Comparison of ENCODE assay signal across 10 mouse cellular contexts in the genomic region with DNA sequence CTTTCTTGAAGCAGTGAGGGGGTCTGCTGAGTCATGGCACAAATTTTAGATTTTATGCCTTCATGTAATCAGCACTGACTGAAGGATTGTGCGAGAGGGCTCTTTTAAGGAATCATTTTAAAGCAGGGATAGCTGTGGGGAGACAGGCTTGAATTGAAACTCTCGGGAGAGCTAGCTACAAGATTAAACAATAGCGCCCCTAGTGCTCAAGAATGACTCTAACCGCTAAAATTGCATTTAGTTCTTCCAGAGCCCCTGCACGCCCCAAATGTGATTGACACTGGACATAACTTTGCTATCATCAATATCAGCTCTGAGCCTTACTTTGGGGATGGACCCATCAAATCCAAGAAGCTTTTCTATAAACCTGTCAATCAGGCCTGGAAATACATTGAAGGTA.
DNase-seq lines count a peak whose midpoint lies in the region; ATAC-seq and TF ChIP-seq lines count a peak whose summit lies in the region.
"Had no signal": no experiment of that assay in that cellular context is flagged by ENCODE, and none has a peak within 500 bp of the region (broad histone marks: within the 10 kb centered on the region; RNA-seq: fewer than 3 reads in every experiment).

No protein-coding gene starts in this region.

- no peaks in the 10 kb centered on the region for H3K79me2 ChIP-seq in MEL (ENCODE audit: control insufficient read depth, insufficient read depth, low read length, poor library complexity)

- peak; percentile 10 to 46 (median 16); a peak in 3 of 6 replicates for TF ChIP-seq CTCF in MEL (IDR thresholded peaks at IDR 0.05 in 2 of 3, conservative IDR thresholded peaks at IDR 0.05 in 1 of 3; ENCODE audit: control insufficient read depth in 1 of 3, insufficient read depth in 1 of 3, low read depth in 2 of 3, low read length in 3 of 3, poor library complexity in 1 of 3, severe bottlenecking in 1 of 3)

- no peak for ATAC-seq in erythroid progenitor cell, adult 5-6 weeks (replicated peaks; ENCODE audit: low FRiP score, poor library complexity, severe bottlenecking)
- ATAC-seq: forebrain, embryonic 16.5 days had no signal

- TF ChIP-seq EP300 in MEL (IDR thresholded peaks at IDR 0.05; ENCODE audit: low read depth in 1 of 2, low read length in 2 of 2), result no peak

- TF ChIP-seq POLR2A in MEL (IDR thresholded peaks at IDR 0.05; ENCODE audit: control insufficient read depth in 1 of 2, insufficient read depth in 1 of 2, low read depth in 1 of 2, low read length in 2 of 2, poor library complexity in 1 of 2), result no peak

- DNase-seq in kidney, postnatal 10 days, result peak; percentile 17
- no peak for DNase-seq in kidney, adult 9 months
- peak; percentile 24 for DNase-seq in MEL (ENCODE audit: low read depth, low spot score)
- DNase-seq in c-Kit-positive CD71-negative TER-119-negative erythroid progenitor cells, embryonic 14.5 days (ENCODE audit: low read depth), result peak; percentile 6
- DNase-seq in lung, postnatal 25 days (ENCODE audit: low spot score), result peak; percentile 10
- no peak for DNase-seq in frontal cortex, postnatal 25 days (ENCODE audit: low spot score in 2 of 2)
- DNase-seq: adrenal gland, adult 8-10 months had no signal

- no peak overlapping the region for H3K27ac ChIP-seq in MEL (ENCODE audit: control insufficient read depth, low read depth, low read length)
- H3K27ac ChIP-seq: midbrain, embryonic 10.5 days had no signal

- no peak overlapping the region for H3K9ac ChIP-seq in MEL (ENCODE audit: control insufficient read depth, low read depth, low read length, poor library complexity, severe bottlenecking)

- H3K4me3 ChIP-seq in MEL (ENCODE audit: control insufficient read depth in 1 of 2, insufficient read depth in 1 of 2, low read depth in 2 of 2, low read length in 2 of 2), result no peak overlapping the region
- H3K4me3 ChIP-seq: midbrain, embryonic 10.5 days had no signal

- no peaks in the 10 kb centered on the region for H3K4me1 ChIP-seq in MEL (ENCODE audit: control insufficient read depth in 1 of 2, insufficient read depth in 2 of 2, low read length in 2 of 2)
- H3K4me1 ChIP-seq: midbrain, embryonic 10.5 days had no signal

- H3K27me3 ChIP-seq in MEL (ENCODE audit: control insufficient read depth in 1 of 2, insufficient read depth in 2 of 2, low read length in 2 of 2), result no peaks in the 10 kb centered on the region

- H3K9me3 ChIP-seq in MEL (replicated peaks; ENCODE audit: insufficient read depth, low read length), result no peaks in the 10 kb centered on the region

- peak; percentile 48 for TF ChIP-seq RAD21 in MEL (IDR thresholded peaks at IDR 0.05; ENCODE audit: low read depth, low read length)

- H3K36me3 ChIP-seq in MEL (ENCODE audit: control insufficient read depth in 1 of 2, insufficient read depth in 2 of 2, low read length in 2 of 2), result no peaks in the 10 kb centered on the region; a peak in 1 of 4 replicates
- H3K36me3 ChIP-seq: midbrain, embryonic 10.5 days had no signal

TF ChIP-seq in MEL, 35 proteins besides CTCF, POLR2A, EP300 and RAD21:
- TF ChIP-seq GATA1 (IDR thresholded peaks at IDR 0.05; ENCODE audit: low read depth, low read length), result no peak
- TF ChIP-seq SMC3 (IDR thresholded peaks at IDR 0.05; ENCODE audit: low read depth, low read length), result 0 out of 2 replicates have a peak, but pooled peaks have one; percentile 17
TF ChIP-seq in MEL: peak in this region for 1.

Comparison
In these comparisons a context has a peak if more than half of its experiments do, and no peak if none do; other contexts are left out.
1. DNase-seq: peak in kidney, postnatal 10 days (single experiment), MEL (single experiment), c-Kit-positive CD71-negative TER-119-negative erythroid progenitor cells, embryonic 14.5 days (single experiment) and lung, postnatal 25 days (single experiment); none in kidney, adult 9 months (single experiment) and frontal cortex, postnatal 25 days (0 of 2).